Mouse (Mus musculus) liver, embryonic 14.5 days (tissue): Measurements from ENCODE around the gene Brap. TPM values are rescaled to one million over a fixed set of nuclear protein-coding genes. Genes with fewer than 3 reads are reported as not detected.

Experiments
- ATAC-seq: fragments of 200-750 bp; cut with Nextera tagmentation; 2 replicates; pipeline ENCODE4 v1.8.0; 2017; ENCODE audit warnings: moderate number of reproducible peaks, mild to moderate bottlenecking, moderate library complexity; ENCODE audit not compliant: insufficient read depth
- DNase-seq, 3 experiments: peaks; one replicate each; pipeline ENCODE4 v3.0.0-alpha.2; 2012 to 2013; ENCODE audit warnings: low read depth in 3 of 3, low spot score in 3 of 3
- H3K27ac ChIP-seq: fragments of 300-500 bp; sonication (generic); 2 replicates; pipeline ENCODE4 v1.5.1; 2014; ENCODE audit warnings: moderate library complexity, mild to moderate bottlenecking, control low read depth, inconsistent platforms
- H3K27me3 ChIP-seq: fragments of 300-500 bp; sonication (generic); 2 replicates; pipeline ENCODE4 v1.6.1; 2014; ENCODE audit warnings: mild to moderate bottlenecking, low read length, moderate library complexity; ENCODE audit not compliant: control insufficient read depth, insufficient read depth
- H3K36me3 ChIP-seq: fragments of 300-500 bp; sonication (generic); replicated peaks from 2 replicates; pipeline ENCODE4 v1.6.1; 2014; ENCODE audit warnings: low read depth; ENCODE audit not compliant: control insufficient read depth, insufficient read depth
- H3K4me1 ChIP-seq, 2 experiments: fragments of 200-500 bp in 1 of 2; fragments of 300-500 bp in 1 of 2; sonication (generic) in 1 of 2; replicated peaks; 2 replicates each; pipeline ENCODE4 v1.6.1; 2012 to 2014; ENCODE audit warnings: antibody characterized with exemption in 1 of 2, inconsistent platforms in 1 of 2, low read length in 1 of 2; ENCODE audit not compliant: control insufficient read depth in 2 of 2, insufficient read depth in 2 of 2
- H3K4me2 ChIP-seq: fragments of 300-500 bp; sonication (generic); 2 replicates; pipeline ENCODE4 v1.6.1; 2014; ENCODE audit warnings: low read depth, mild to moderate bottlenecking, control low read depth, moderate library complexity
- H3K4me3 ChIP-seq, 2 experiments: fragments of 200-500 bp in 1 of 2; fragments of 300-500 bp in 1 of 2; sonication (generic) in 1 of 2; 2 replicates each; pipeline ENCODE4 v1.5.1; 2012 to 2014; ENCODE audit warnings: low read depth in 2 of 2, low read length in 2 of 2, mild to moderate bottlenecking in 2 of 2, control low read depth in 1 of 2, inconsistent platforms in 1 of 2, moderate library complexity in 1 of 2; ENCODE audit not compliant: insufficient read depth in 1 of 2
- H3K9ac ChIP-seq: fragments of 300-500 bp; sonication (generic); replicated peaks from 2 replicates; pipeline ENCODE4 v1.6.1; 2014; ENCODE audit warnings: mild to moderate bottlenecking, control low read depth, moderate library complexity
- H3K9me3 ChIP-seq: fragments of 300-500 bp; sonication (generic); 2 replicates; pipeline ENCODE4 v1.6.1; 2016; ENCODE audit warnings: low read length, mixed read lengths; ENCODE audit not compliant: control insufficient read depth
- CTCF ChIP-seq: IDR thresholded peaks from 2 replicates; pipeline ENCODE4 v1.5.1; 2016; ENCODE audit warnings: antibody characterized with exemption, low read depth, control low read depth
- EP300 ChIP-seq: IDR thresholded peaks from 2 replicates; pipeline ENCODE4 v1.6.1; 2016; ENCODE audit warnings: antibody characterized with exemption, low read depth
- WGBS: fragments of 180-500 bp; shearing (Covaris S2); extraction: QIAGEN DNeasy Blood & Tissue Kit; methylation state at CpG from one replicate; pipeline ENCODE4 v1.1.7; 2014; ENCODE audit not compliant: insufficient replicate concordance; 5-methylcytosine and 5-hydroxymethylcytosine counted together
- polyA plus RNA-seq, 2 experiments: library from polyadenylated mRNA; depleted of rRNA in 1 of 2; stranded (reverse) in 1 of 2; unstranded in 1 of 2; fragments of >200 nt; fragmentation: Nextera tagmentation in 1 of 2; extraction: Ambion mirVana in 1 of 2; gene quantifications; 2 replicates each; pipeline versions ENCODE4 v1.2.1 to v1.2.3; 2012 to 2014

Brap gene
- polyA plus RNA-seq, 2 experiments: 12.5 to 22.7 TPM

GRCm38 (mm10) chr5:121712934-121713538 is 52.7 kb downstream of the Brap start:
- Histone ChIP-seq H3K9me3 (no peaks in the 10 kb centered on the region), H3K36me3 (no peaks in the 10 kb centered on the region; the same call in none of the 2 replicates), H3K4me1 (peaks cover 5 to 14% of the 10 kb centered on the region in 2 experiments; a peak in 2 of 4 replicates), H3K9ac (peak overlapping the region; percentile 83), H3K4me3 (peak overlapping the region; percentile 62 to 75), H3K27me3 (no peaks in the 10 kb centered on the region), H3K4me2 (peak overlapping the region; percentile 83), H3K27ac (no peak overlapping the region; the same call in 1 of the 2 replicates)
- WGBS: 4% methylated on average over 32 of the region's 32 CpGs
- no peak for TF ChIP-seq CTCF
- TF ChIP-seq EP300: no peak
- DNase-seq: no peak
- ATAC-seq: no peak

DNA sequence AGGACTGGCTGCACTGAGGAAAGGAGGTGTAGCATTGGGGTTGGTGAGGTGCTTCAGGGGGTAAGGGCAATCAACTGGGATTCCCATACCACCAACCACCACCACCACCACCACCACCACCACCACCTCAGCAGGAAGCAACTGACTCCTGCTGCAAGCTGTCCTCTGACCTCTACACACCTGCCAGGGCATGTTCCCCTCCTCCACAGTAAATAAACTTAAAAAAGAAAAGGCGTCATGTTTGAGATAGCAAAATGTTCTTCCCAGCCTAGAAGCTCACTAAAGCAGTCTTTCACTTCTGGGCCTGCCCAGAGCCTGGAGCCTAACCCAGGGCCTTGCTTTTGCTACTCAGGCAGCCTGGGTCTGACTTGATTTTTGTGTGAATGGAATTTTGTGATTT is 54.0 kb downstream of the Brap start:
- Histone ChIP-seq H3K9me3 (no peaks in the 10 kb centered on the region), H3K4me3 (no peak overlapping the region), H3K27me3 (no peaks in the 10 kb centered on the region), H3K4me1 (peaks cover 8 to 16% of the 10 kb centered on the region in 2 experiments; a peak in 3 of 4 replicates), H3K36me3 (no peaks in the 10 kb centered on the region; the same call in none of the 2 replicates), H3K9ac (no peak overlapping the region), H3K27ac (no peak overlapping the region), H3K4me2 (peak overlapping the region; percentile 83)
- ATAC-seq (no peak), DNase-seq (no peak)
- 70% methylated on average over 1 of the region's 1 CpGs for WGBS
- TF ChIP-seq EP300: no peak
- no peak for TF ChIP-seq CTCF

DNA sequence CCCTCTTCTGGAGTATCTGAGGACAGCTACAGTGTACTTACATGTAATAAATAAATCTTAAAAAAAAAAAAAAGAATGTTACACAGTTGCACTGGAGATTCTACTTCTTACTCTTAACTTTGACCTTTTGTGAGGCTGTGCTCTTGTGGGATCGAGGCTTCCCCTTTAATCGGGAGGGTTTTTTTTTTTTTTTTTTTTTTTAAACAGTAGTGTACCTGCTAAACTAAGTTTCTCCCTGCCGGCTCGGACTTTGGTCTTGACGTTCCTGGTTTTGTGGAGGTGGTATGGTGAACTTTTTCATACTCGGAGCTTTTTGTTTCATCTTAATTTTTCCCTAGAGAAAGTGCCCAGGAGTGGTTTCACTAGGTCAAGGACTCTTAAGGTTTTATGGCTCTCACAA is 54.6 kb downstream of the Brap start:
- no peak for ATAC-seq

DNA sequence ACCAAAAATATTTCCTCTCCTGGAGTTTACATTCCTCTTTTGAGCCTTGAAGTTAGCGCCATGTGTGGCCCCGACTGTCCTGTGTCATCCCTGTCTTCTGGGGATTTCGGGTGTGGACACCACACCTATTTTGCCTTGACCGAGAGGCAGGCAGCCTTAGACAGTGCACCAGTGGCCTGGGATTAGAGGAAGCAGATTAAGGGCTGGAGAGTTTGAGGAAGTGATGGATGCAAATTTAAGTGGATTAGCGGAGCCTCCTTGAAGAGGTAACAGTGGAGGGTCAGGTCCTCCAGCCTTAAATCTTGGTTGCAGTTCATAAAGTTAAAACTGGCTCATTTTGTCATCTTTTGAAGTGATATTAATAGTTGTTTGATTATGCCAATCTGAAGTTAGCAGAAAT is 58.1 kb downstream of the Brap start:
- WGBS: 66% methylated on average over 5 of the region's 5 CpGs
- no peak for TF ChIP-seq CTCF
- no peak for TF ChIP-seq EP300
- H3K4me3 ChIP-seq: no peak overlapping the region
- no peaks in the 10 kb centered on the region for H3K27me3 ChIP-seq
- DNase-seq (no peak), ATAC-seq (no peak)
- H3K36me3 ChIP-seq: no peaks in the 10 kb centered on the region; the same call in none of the 2 replicates
- no peak overlapping the region for H3K4me2 ChIP-seq
- H3K4me1 ChIP-seq: peaks cover 4 to 14% of the 10 kb centered on the region in 2 experiments; a peak in 3 of 4 replicates
- H3K27ac ChIP-seq: no peak overlapping the region
- H3K9me3 ChIP-seq: no peaks in the 10 kb centered on the region
- H3K9ac ChIP-seq: no peak overlapping the region

More for the DNA sequence above, 54.6 kb downstream of the Brap start:
- no peaks in the 10 kb centered on the region for H3K27me3 ChIP-seq
- H3K4me1 ChIP-seq: peaks cover 8 to 18% of the 10 kb centered on the region in 2 experiments; a peak in 3 of 4 replicates
- H3K4me2 ChIP-seq: peak overlapping the region; percentile 24; the same call in 1 of the 2 replicates
- H3K36me3 ChIP-seq: no peaks in the 10 kb centered on the region; the same call in none of the 2 replicates
- WGBS: 59% methylated on average over 6 of the region's 6 CpGs
- H3K9ac ChIP-seq: no peak overlapping the region
- DNase-seq: no peak
- TF ChIP-seq CTCF (no peak), EP300 (no peak)
- no peak overlapping the region for H3K27ac ChIP-seq
- H3K9me3 ChIP-seq: no peaks in the 10 kb centered on the region
- H3K4me3 ChIP-seq: no peak overlapping the region

GRCm38 (mm10) chr5:121720888-121721585 is 60.7 kb downstream of the Brap start:
- TF ChIP-seq EP300 (no peak), CTCF (peak; percentile 50)
- Histone ChIP-seq H3K36me3 (no peaks in the 10 kb centered on the region; the same call in none of the 2 replicates), H3K27me3 (no peaks in the 10 kb centered on the region), H3K9me3 (no peaks in the 10 kb centered on the region), H3K9ac (no peak overlapping the region), H3K4me1 (peaks cover 3 to 7% of the 10 kb centered on the region in 2 experiments; a peak in 3 of 4 replicates), H3K4me2 (no peak overlapping the region), H3K27ac (no peak overlapping the region), H3K4me3 (no peak overlapping the region)
- DNase-seq (no peak), ATAC-seq (no peak)
- 76% methylated on average over 5 of the region's 5 CpGs for WGBS
